Mouse (Mus musculus) thymus, postnatal 36 days (tissue): ENCODE results near the gene Tnr.

Experiments
- DNase-seq, 2 experiments: peaks; one replicate each; pipeline ENCODE4 v3.0.0; 2022; ENCODE audit warnings: mixed read lengths in 2 of 2

The Tnr gene

GRCm38 (mm10) chr1:159567171-159567570 lies 43.6 kb downstream of the Tnr start:
- no peak for DNase-seq

GRCm38 (mm10) chr1:159570270-159570669 lies 46.7 kb downstream of the Tnr start:
- no peak for DNase-seq

- no peak for DNase-seq
These were observed 47.3 kb downstream of the Tnr start for GRCm38 (mm10) chr1:159570831-159571230.

GRCm38 (mm10) chr1:159571951-159572350 lies 48.4 kb downstream of the Tnr start:
- DNase-seq, result no peak

- DNase-seq, result no peak
These were observed 49.5 kb downstream of the Tnr start for GRCm38 (mm10) chr1:159573116-159573515.

- no peak for DNase-seq
These were observed 51.1 kb downstream of the Tnr start for GRCm38 (mm10) chr1:159574661-159575060.

GRCm38 (mm10) chr1:159576246-159576645 lies 52.7 kb downstream of the Tnr start:
- no peak for DNase-seq

GRCm38 (mm10) chr1:159578391-159578790 lies 54.8 kb downstream of the Tnr start:
- no peak for DNase-seq

- no peak for DNase-seq
These were observed 56.9 kb downstream of the Tnr start for GRCm38 (mm10) chr1:159580335-159580921.

GRCm38 (mm10) chr1:159583877-159584276 lies 60.3 kb downstream of the Tnr start:
- no peak for DNase-seq

- DNase-seq, result no peak
These were observed 65.2 kb downstream of the Tnr start for GRCm38 (mm10) chr1:159588741-159589140.

- DNase-seq, result no peak
These were observed 70.8 kb downstream of the Tnr start for GRCm38 (mm10) chr1:159594099-159595058.

- DNase-seq, result no peak
These were observed 72.2 kb downstream of the Tnr start for GRCm38 (mm10) chr1:159595729-159596128.

GRCm38 (mm10) chr1:159596640-159597039 lies 73.1 kb downstream of the Tnr start:
- DNase-seq, result no peak

- DNase-seq, result no peak
These were observed 90.0 kb downstream of the Tnr start for GRCm38 (mm10) chr1:159613561-159613960.

GRCm38 (mm10) chr1:159614062-159614601 lies 90.6 kb downstream of the Tnr start:
- no peak for DNase-seq

GRCm38 (mm10) chr1:159614644-159615431 lies 91.3 kb downstream of the Tnr start:
- no peak for DNase-seq

- no peak for DNase-seq
These were observed 92.1 kb downstream of the Tnr start for GRCm38 (mm10) chr1:159615686-159616085.

- no peak for DNase-seq
These were observed 95.6 kb downstream of the Tnr start for GRCm38 (mm10) chr1:159619205-159619604.

GRCm38 (mm10) chr1:159621321-159621720 lies 97.8 kb downstream of the Tnr start:
- DNase-seq, result no peak

- DNase-seq, result no peak
These were observed 105.5 kb downstream of the Tnr start for GRCm38 (mm10) chr1:159629119-159629518.

GRCm38 (mm10) chr1:159629822-159630589 lies 106.4 kb downstream of the Tnr start:
- no peak for DNase-seq
